Mouse (Mus musculus): Measurements from ENCODE around the gene Gm10271. TPM values are rescaled to one million over a fixed set of nuclear protein-coding genes. Genes with fewer than 3 reads are reported as not detected.

The Gm10271 gene
- total RNA-seq, 2 experiments from 2014 or later, result not detected

Other genes starting within 250 kb of the Gm10271 start
- gene Myrfl, start 75.7 kb downstream of the Gm10271 start, total RNA-seq (2021), result under 1 TPM in 1 of 2 experiments, not detected in 1; 0.09 TPM
- 10 to 100 TPM; 29.9 to 33.8 TPM for gene Rab3ip, start 21.8 kb downstream of the Gm10271 start, total RNA-seq (2021)
- gene Best3, start 13.7 kb upstream of the Gm10271 start, total RNA-seq (2021), result 10 to 100 TPM; 23.5 to 29.6 TPM
- under 1 TPM in 1 of 2 experiments, not detected in 1; 0.37 TPM for gene Lrrc10, start 72.7 kb upstream of the Gm10271 start, total RNA-seq (2021)
- gene Cct2, start 91.2 kb upstream of the Gm10271 start, total RNA-seq (2021), result 100 to 1,000 TPM; 110 to 112 TPM
- 1 to 10 TPM; 9.1 to 9.2 TPM for gene Frs2, start 175.9 kb upstream of the Gm10271 start, total RNA-seq (2021)